ENCODE assay signal across 16 mouse cellular contexts in the genomic region with DNA sequence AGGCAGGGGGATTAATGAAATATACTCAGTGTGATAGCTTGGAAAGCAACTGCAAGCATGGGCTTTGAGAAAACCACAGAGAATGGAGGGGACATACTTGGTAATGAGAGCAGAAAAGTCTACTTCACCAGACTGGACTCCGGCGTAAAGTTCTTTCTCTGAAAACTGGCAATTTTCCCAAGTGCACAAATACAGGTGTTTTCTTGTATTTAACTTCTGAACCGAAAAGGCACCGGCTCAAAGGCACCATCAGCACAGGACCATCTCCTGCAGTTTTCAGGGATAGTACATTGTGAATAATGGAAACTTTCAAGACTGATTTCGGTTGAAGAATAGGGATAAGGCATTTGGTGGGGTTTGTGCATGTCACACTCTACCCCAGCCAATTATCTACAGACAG.
"Had no signal": no experiment of that assay in that cellular context is flagged by ENCODE, and none has a peak within 500 bp of the region (broad histone marks: within the 10 kb centered on the region; RNA-seq: fewer than 3 reads in every experiment).

No protein-coding gene starts in this region.

- H3K9ac ChIP-seq: neural tube, embryonic 12.5 days; neural tube, embryonic 13.5 days; neural tube, embryonic 15.5 days; stomach, embryonic 15.5 days had no signal

- DNase-seq: right cerebral cortex, adult 18-20 months; right cerebral cortex, postnatal 14 days; right cerebral cortex, postnatal 25 days; right cerebral cortex, postnatal 4 days; spleen, adult 18-20 months; thymus, adult 18-20 months; thymus, adult 2 months; thymus, postnatal 14 days; thymus, postnatal 25 days; thymus, postnatal 36 days; thymus, postnatal 4 days had no signal

- H3K4me3 ChIP-seq: neural tube, embryonic 12.5 days; neural tube, embryonic 13.5 days; neural tube, embryonic 15.5 days; stomach, embryonic 15.5 days had no signal

- H3K9me3 ChIP-seq: neural tube, embryonic 12.5 days; neural tube, embryonic 13.5 days; neural tube, embryonic 15.5 days; stomach, embryonic 15.5 days had no signal

- H3K36me3 ChIP-seq: neural tube, embryonic 12.5 days; neural tube, embryonic 13.5 days; neural tube, embryonic 15.5 days; stomach, embryonic 15.5 days had no signal

- H3K4me2 ChIP-seq: neural tube, embryonic 12.5 days; neural tube, embryonic 13.5 days; neural tube, embryonic 15.5 days; stomach, embryonic 15.5 days had no signal

- H3K4me1 ChIP-seq: stomach, embryonic 15.5 days had no signal

- H3K27ac ChIP-seq: neural tube, embryonic 12.5 days; neural tube, embryonic 13.5 days; neural tube, embryonic 15.5 days; stomach, embryonic 15.5 days; stomach, postnatal 0 days had no signal

- H3K27me3 ChIP-seq: neural tube, embryonic 12.5 days; neural tube, embryonic 13.5 days; neural tube, embryonic 15.5 days; stomach, embryonic 15.5 days had no signal
